Mouse (Mus musculus) liver, adult 2 months (tissue): ENCODE data around the gene Ust.
"Not testable (repeated sequence)": the region's sequence is repeated elsewhere in the genome, so short reads cannot be mapped to it uniquely, and the experiment has no call there.

Source experiments
- CTCF ChIP-seq: fragments of 200-500 bp; IDR thresholded peaks from 2 replicates; pipeline ENCODE4 v1.5.1; 2011; ENCODE audit warnings: low read depth, low read length, control low read depth
- POLR2A ChIP-seq: fragments of 200-500 bp; IDR thresholded peaks from 2 replicates; pipeline ENCODE4 v1.6.1; 2011; ENCODE audit warnings: low read length, control low read depth; ENCODE audit not compliant: insufficient read depth; ENCODE audit errors: extremely low read depth

DNA sequence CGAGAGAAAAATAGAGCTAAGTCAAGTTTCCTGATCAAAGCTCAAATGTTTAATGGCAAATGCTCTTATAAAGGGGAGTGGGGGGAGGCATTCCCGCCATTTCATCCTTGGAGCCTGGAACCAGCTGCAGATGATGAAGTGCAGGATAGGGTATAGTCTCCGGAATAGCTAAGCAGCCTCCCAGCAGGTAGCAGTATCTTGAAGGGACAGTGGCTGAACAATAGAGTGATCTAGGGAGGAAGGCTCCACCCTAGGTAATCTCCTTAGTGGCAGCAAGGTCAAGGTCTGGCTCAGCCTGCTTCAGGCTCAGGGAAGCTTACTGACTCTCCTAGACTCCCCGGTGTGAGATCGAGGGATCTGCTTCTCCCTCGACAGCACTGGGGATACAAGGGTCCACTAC, 40.9 kb upstream of the Ust start:
- TF ChIP-seq CTCF, POLR2A: not testable (repeated sequence)
